Mouse (Mus musculus) forebrain, postnatal 0 days (tissue): ENCODE measurements at regions not wholly inside any gene's neighbourhood (a gene's known extent, or its start where the extent isn't known, plus 50 kb on each side); places are given as distances from the start of the nearest gene placed in this dataset.
A peak's percentile ranks its signal among the peaks of the same experiment; 100 is the strongest.

Experiments
- ATAC-seq: fragments of 200-750 bp; cut with Nextera tagmentation; 2 replicates; pipeline ENCODE4 v1.8.0; 2017; ENCODE audit warnings: mild to moderate bottlenecking, moderate library complexity
- DNase-seq: peaks from one replicate; pipeline ENCODE4 v3.0.0-alpha.2; 2015
- H3K27ac ChIP-seq: fragments of 300-500 bp; sonication (generic); 2 replicates; pipeline ENCODE4 v1.5.1; 2014; ENCODE audit warnings: low read depth, mild to moderate bottlenecking, antibody characterized with exemption, low read length, moderate library complexity, mixed read lengths
- H3K27me3 ChIP-seq: fragments of 300-500 bp; sonication (generic); 2 replicates; pipeline ENCODE4 v1.6.1; 2014; ENCODE audit warnings: mild to moderate bottlenecking, low read length, mixed read lengths; ENCODE audit not compliant: insufficient read depth
- H3K36me3 ChIP-seq: fragments of 300-500 bp; sonication (generic); 2 replicates; pipeline ENCODE4 v1.6.1; 2014; ENCODE audit warnings: mild to moderate bottlenecking, moderate library complexity; ENCODE audit not compliant: insufficient read depth
- H3K4me1 ChIP-seq: fragments of 300-500 bp; sonication (generic); 2 replicates; pipeline ENCODE4 v1.6.1; 2014; ENCODE audit warnings: antibody characterized with exemption; ENCODE audit not compliant: insufficient read depth
- H3K4me2 ChIP-seq: fragments of 300-500 bp; sonication (generic); 2 replicates; pipeline ENCODE4 v1.6.1; 2014; ENCODE audit warnings: low read depth, mild to moderate bottlenecking, moderate library complexity
- H3K4me3 ChIP-seq: fragments of 300-500 bp; sonication (generic); 2 replicates; pipeline ENCODE4 v1.5.1; 2014; ENCODE audit warnings: low read depth, low read length, mixed read lengths
- H3K9ac ChIP-seq: fragments of 300-500 bp; sonication (generic); 2 replicates; pipeline ENCODE4 v1.6.1; 2014; ENCODE audit warnings: mild to moderate bottlenecking
- H3K9me3 ChIP-seq: fragments of 300-500 bp; sonication (generic); 2 replicates; pipeline ENCODE4 v1.6.1; 2016; ENCODE audit warnings: low read length
- CTCF ChIP-seq: sonication (generic); IDR thresholded peaks from 2 replicates; pipeline ENCODE4 v1.5.1; 2016; ENCODE audit warnings: antibody characterized with exemption, control low read depth, low read depth
- WGBS: fragments of 180-500 bp; shearing (Covaris S2); extraction: QIAGEN DNeasy Blood & Tissue Kit; methylation state at CpG from one replicate; pipeline ENCODE4 v1.1.7; 2014; 5-methylcytosine and 5-hydroxymethylcytosine counted together

GRCm38 (mm10) chr6:76697146-76697891 lies 199.7 kb upstream of the Gm9008 start:
- WGBS, result 86% methylated on average over 6 of the region's 6 CpGs
- DNase-seq, result peak; percentile 42
- no peak for TF ChIP-seq CTCF

GRCm38 (mm10) chr6:76688831-76689230 lies 191.2 kb upstream of the Gm9008 start:
- DNase-seq, result peak; percentile 13

More at GRCm38 (mm10) chr6:76697146-76697891, 199.7 kb upstream of the Gm9008 start:
- Histone ChIP-seq H3K4me3 (no peak overlapping the region), H3K9me3 (no peaks in the 10 kb centered on the region), H3K36me3 (no peaks in the 10 kb centered on the region), H3K27ac (0 out of 2 replicates have a peak overlapping the region, but pooled peaks have one; percentile 35), H3K27me3 (no peaks in the 10 kb centered on the region), H3K4me1 (no peaks in the 10 kb centered on the region), H3K4me2 (no peak overlapping the region), H3K9ac (no peak overlapping the region)
- ATAC-seq, result peak; percentile 88

GRCm38 (mm10) chr6:76639583-76639982 lies 142.0 kb upstream of the Gm9008 start:
- 44% methylated on average over 1 of the region's 1 CpGs for WGBS
- no peak for ATAC-seq
- no peak overlapping the region for H3K9ac ChIP-seq

More at GRCm38 (mm10) chr6:76688831-76689230, 191.2 kb upstream of the Gm9008 start:
- Histone ChIP-seq H3K4me3 (no peak overlapping the region), H3K27ac (no peak overlapping the region), H3K27me3 (no peaks in the 10 kb centered on the region), H3K9ac (no peak overlapping the region), H3K9me3 (no peaks in the 10 kb centered on the region), H3K4me1 (no peaks in the 10 kb centered on the region), H3K36me3 (no peaks in the 10 kb centered on the region), H3K4me2 (no peak overlapping the region)
- WGBS, result 30% methylated on average over 2 of the region's 2 CpGs
- no peak for TF ChIP-seq CTCF
- no peak for ATAC-seq

GRCm38 (mm10) chr6:76628379-76628778 lies 130.8 kb upstream of the Gm9008 start:
- no peak overlapping the region for H3K27ac ChIP-seq
- no peak for ATAC-seq

More at GRCm38 (mm10) chr6:76639583-76639982, 142.0 kb upstream of the Gm9008 start:
- no peak for DNase-seq
- Histone ChIP-seq H3K9me3 (no peaks in the 10 kb centered on the region), H3K36me3 (no peaks in the 10 kb centered on the region), H3K4me2 (no peak overlapping the region), H3K27me3 (no peaks in the 10 kb centered on the region), H3K4me3 (no peak overlapping the region), H3K4me1 (no peaks in the 10 kb centered on the region), H3K27ac (no peak overlapping the region)
- TF ChIP-seq CTCF, result no peak

GRCm38 (mm10) chr6:76621499-76621898 lies 123.9 kb upstream of the Gm9008 start:
- TF ChIP-seq CTCF, result no peak
- H3K4me1 ChIP-seq, result no peaks in the 10 kb centered on the region
- 91% methylated on average over 2 of the region's 2 CpGs for WGBS
- no peak overlapping the region for H3K4me3 ChIP-seq
- H3K27me3 ChIP-seq, result no peaks in the 10 kb centered on the region
- no peak overlapping the region for H3K27ac ChIP-seq
- no peak for DNase-seq
- H3K9me3 ChIP-seq, result no peaks in the 10 kb centered on the region
- H3K9ac ChIP-seq, result no peak overlapping the region
- H3K4me2 ChIP-seq, result no peak overlapping the region
- no peaks in the 10 kb centered on the region for H3K36me3 ChIP-seq
- no peak for ATAC-seq

More at GRCm38 (mm10) chr6:76628379-76628778, 130.8 kb upstream of the Gm9008 start:
- TF ChIP-seq CTCF, result no peak
- Histone ChIP-seq H3K4me1 (no peaks in the 10 kb centered on the region), H3K4me3 (no peak overlapping the region), H3K9me3 (no peaks in the 10 kb centered on the region), H3K9ac (no peak overlapping the region), H3K36me3 (no peaks in the 10 kb centered on the region), H3K4me2 (no peak overlapping the region), H3K27me3 (no peaks in the 10 kb centered on the region)
- 91% methylated on average over 4 of the region's 4 CpGs for WGBS
- DNase-seq, result no peak

GRCm38 (mm10) chr6:76620754-76621204 lies 123.2 kb upstream of the Gm9008 start:
- ATAC-seq, result peak; percentile 51; the same call in 1 of the 2 replicates
- H3K27ac ChIP-seq, result no peak overlapping the region
- H3K4me1 ChIP-seq, result no peaks in the 10 kb centered on the region
- H3K9me3 ChIP-seq, result no peaks in the 10 kb centered on the region
- no peak for TF ChIP-seq CTCF
- H3K9ac ChIP-seq, result no peak overlapping the region
- H3K27me3 ChIP-seq, result no peaks in the 10 kb centered on the region
- peak; percentile 35 for DNase-seq
- WGBS, result 11% methylated on average over 6 of the region's 6 CpGs
- H3K4me3 ChIP-seq, result no peak overlapping the region
- H3K4me2 ChIP-seq, result no peak overlapping the region
- no peaks in the 10 kb centered on the region for H3K36me3 ChIP-seq
